Mouse (Mus musculus): ENCODE measurements around the gene Ramp1. TPM values are rescaled to one million over a fixed set of nuclear protein-coding genes. Genes with fewer than 3 reads are reported as not detected.

Gene Ramp1
- polyA plus RNA-seq, 1 experiment from 2014 or later, result 0.29 TPM

- Histone ChIP-seq H3K27ac (ENCODE audit: low read depth, low read length) (no peak overlapping the region), H3K36me3 (ENCODE audit: control insufficient read depth, insufficient read depth, low read length) (no peaks in the 10 kb centered on the region), H3K4me3 (ENCODE audit: low read depth, low read length) (no peak overlapping the region), H3K4me2 (replicated peaks; ENCODE audit: low read depth, low read length) (no peak overlapping the region), H3K27me3 (ENCODE audit: control insufficient read depth, insufficient read depth, low read length) (peaks cover 10% of the 10 kb centered on the region), H3K9ac (ENCODE audit: low read depth, low read length) (no peak overlapping the region), H3K4me1 (replicated peaks; ENCODE audit: control insufficient read depth, insufficient read depth, low read length) (peaks cover 3% of the 10 kb centered on the region; the same call in 1 of the 2 replicates), H3K9me3 (ENCODE audit: control insufficient read depth, low read length) (no peaks in the 10 kb centered on the region)
- 28% methylated on average over 5 of the region's 5 CpGs for WGBS
- ATAC-seq (ENCODE audit: low FRiP score) (no peak), DNase-seq (ENCODE audit: low spot score) (peak; percentile 60)
These were observed 536 bp upstream of the Ramp1 start for GRCm38 (mm10) chr1:91179086-91179485.

GRCm38 (mm10) chr1:91180174-91180565 lies 548 bp downstream of the Ramp1 start:
- H3K9ac ChIP-seq (ENCODE audit: low read depth, low read length), result peak overlapping the region; percentile 15; the same call in 1 of the 2 replicates
- H3K27me3 ChIP-seq (ENCODE audit: control insufficient read depth, insufficient read depth, low read length), result peaks cover 10% of the 10 kb centered on the region
- H3K36me3 ChIP-seq (ENCODE audit: control insufficient read depth, insufficient read depth, low read length), result no peaks in the 10 kb centered on the region
- H3K27ac ChIP-seq (ENCODE audit: low read depth, low read length), result no peak overlapping the region
- peak overlapping the region; percentile 29 for H3K4me3 ChIP-seq (ENCODE audit: low read depth, low read length)
- no peaks in the 10 kb centered on the region for H3K9me3 ChIP-seq (ENCODE audit: control insufficient read depth, low read length)
- H3K4me2 ChIP-seq (replicated peaks; ENCODE audit: low read depth, low read length), result peak overlapping the region; percentile 54
- ATAC-seq (ENCODE audit: low FRiP score) (no peak), DNase-seq (ENCODE audit: low spot score) (peak; percentile 12)
- H3K4me1 ChIP-seq (replicated peaks; ENCODE audit: control insufficient read depth, insufficient read depth, low read length), result peaks cover 3% of the 10 kb centered on the region; the same call in 1 of the 2 replicates
- 11% methylated on average over 14 of the region's 14 CpGs for WGBS

GRCm38 (mm10) chr1:91180723-91181122 lies 1.1 kb downstream of the Ramp1 start:
- no peak overlapping the region for H3K9ac ChIP-seq (ENCODE audit: low read depth, low read length)
- H3K4me3 ChIP-seq (ENCODE audit: low read depth, low read length), result no peak overlapping the region
- H3K27ac ChIP-seq (ENCODE audit: low read depth, low read length), result no peak overlapping the region
- no peaks in the 10 kb centered on the region for H3K36me3 ChIP-seq (ENCODE audit: control insufficient read depth, insufficient read depth, low read length)
- H3K4me1 ChIP-seq (replicated peaks; ENCODE audit: control insufficient read depth, insufficient read depth, low read length), result peaks cover 3% of the 10 kb centered on the region; the same call in 1 of the 2 replicates
- no peak overlapping the region for H3K4me2 ChIP-seq (replicated peaks; ENCODE audit: low read depth, low read length)
- ATAC-seq (ENCODE audit: low FRiP score), result no peak
- no peaks in the 10 kb centered on the region for H3K9me3 ChIP-seq (ENCODE audit: control insufficient read depth, low read length)
- H3K27me3 ChIP-seq (ENCODE audit: control insufficient read depth, insufficient read depth, low read length), result peaks cover 10% of the 10 kb centered on the region
- WGBS, result 79% methylated on average over 6 of the region's 6 CpGs
- DNase-seq (ENCODE audit: low spot score), result peak; percentile 2

DNA sequence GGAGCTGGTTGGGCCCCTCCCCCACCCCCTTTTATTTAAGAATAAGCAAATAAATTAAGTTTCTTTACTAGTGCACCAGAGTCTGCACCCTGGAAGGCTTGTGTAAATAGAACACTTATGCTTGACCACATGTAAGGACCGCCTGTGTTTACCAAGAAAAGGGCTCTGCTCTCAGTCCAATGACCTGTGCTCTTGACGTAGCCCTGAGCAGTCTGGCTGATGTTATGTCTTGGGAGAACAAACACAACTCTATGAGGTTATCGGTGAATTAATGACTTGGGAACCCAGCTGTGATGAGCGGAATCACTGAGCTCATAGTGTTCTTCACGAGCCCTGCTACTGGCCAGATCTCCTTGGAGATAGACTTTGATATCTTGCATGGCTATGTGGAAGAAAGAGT lies 1.6 kb downstream of the Ramp1 start:
- peaks cover 10% of the 10 kb centered on the region for H3K27me3 ChIP-seq (ENCODE audit: control insufficient read depth, insufficient read depth, low read length)
- ATAC-seq (ENCODE audit: low FRiP score), result no peak
- H3K4me1 ChIP-seq (replicated peaks; ENCODE audit: control insufficient read depth, insufficient read depth, low read length), result peaks cover 3% of the 10 kb centered on the region; the same call in 1 of the 2 replicates
- no peak overlapping the region for H3K9ac ChIP-seq (ENCODE audit: low read depth, low read length)
- no peak overlapping the region for H3K4me3 ChIP-seq (ENCODE audit: low read depth, low read length)
- no peaks in the 10 kb centered on the region for H3K9me3 ChIP-seq (ENCODE audit: control insufficient read depth, low read length)
- no peak overlapping the region for H3K27ac ChIP-seq (ENCODE audit: low read depth, low read length)
- no peaks in the 10 kb centered on the region for H3K36me3 ChIP-seq (ENCODE audit: control insufficient read depth, insufficient read depth, low read length)
- WGBS, result 57% methylated on average over 5 of the region's 5 CpGs
- peak; percentile 1 for DNase-seq (ENCODE audit: low spot score)
- H3K4me2 ChIP-seq (replicated peaks; ENCODE audit: low read depth, low read length), result no peak overlapping the region

DNA sequence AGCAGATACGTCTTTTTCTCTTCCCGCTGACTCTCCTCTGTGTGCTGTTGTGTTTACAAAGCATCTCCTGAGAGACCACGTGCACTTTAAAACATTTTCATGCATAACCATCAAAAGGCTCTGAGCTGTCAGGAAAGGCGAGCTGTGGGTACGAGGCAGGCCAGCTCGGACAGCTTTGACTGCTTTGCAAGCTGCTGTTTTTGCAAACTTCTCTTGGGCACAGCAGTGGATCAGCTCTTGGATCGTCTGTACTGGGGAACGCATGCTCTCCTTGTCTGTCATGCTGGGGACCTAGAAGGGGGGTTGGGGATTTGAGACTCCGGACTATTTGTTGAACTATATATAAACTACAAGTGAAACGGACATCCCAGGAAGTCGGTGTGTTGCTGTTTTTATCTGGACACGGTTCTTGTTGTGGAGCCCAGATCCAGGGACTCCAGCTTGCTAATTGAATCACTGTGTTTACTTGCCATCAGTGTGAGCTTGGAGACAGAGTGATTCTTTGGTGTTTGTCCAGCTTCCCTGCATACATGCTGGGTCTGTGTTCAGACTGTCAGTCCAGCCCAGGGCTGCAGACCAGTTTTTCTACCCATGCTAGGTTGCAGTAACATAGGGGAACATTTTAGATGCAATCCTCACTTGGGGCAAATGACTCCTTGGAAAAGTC lies 2.3 kb downstream of the Ramp1 start:
- Histone ChIP-seq H3K27me3 (ENCODE audit: control insufficient read depth, insufficient read depth, low read length) (peaks cover 10% of the 10 kb centered on the region), H3K4me2 (replicated peaks; ENCODE audit: low read depth, low read length) (no peak overlapping the region), H3K4me3 (ENCODE audit: low read depth, low read length) (no peak overlapping the region), H3K36me3 (ENCODE audit: control insufficient read depth, insufficient read depth, low read length) (no peaks in the 10 kb centered on the region), H3K27ac (ENCODE audit: low read depth, low read length) (no peak overlapping the region), H3K4me1 (replicated peaks; ENCODE audit: control insufficient read depth, insufficient read depth, low read length) (peaks cover 3% of the 10 kb centered on the region; the same call in 1 of the 2 replicates), H3K9me3 (ENCODE audit: control insufficient read depth, low read length) (no peaks in the 10 kb centered on the region), H3K9ac (ENCODE audit: low read depth, low read length) (no peak overlapping the region)
- WGBS, result 55% methylated on average over 12 of the region's 12 CpGs
- no peak for ATAC-seq (ENCODE audit: low FRiP score)
- no peak for DNase-seq (ENCODE audit: low spot score)

DNA sequence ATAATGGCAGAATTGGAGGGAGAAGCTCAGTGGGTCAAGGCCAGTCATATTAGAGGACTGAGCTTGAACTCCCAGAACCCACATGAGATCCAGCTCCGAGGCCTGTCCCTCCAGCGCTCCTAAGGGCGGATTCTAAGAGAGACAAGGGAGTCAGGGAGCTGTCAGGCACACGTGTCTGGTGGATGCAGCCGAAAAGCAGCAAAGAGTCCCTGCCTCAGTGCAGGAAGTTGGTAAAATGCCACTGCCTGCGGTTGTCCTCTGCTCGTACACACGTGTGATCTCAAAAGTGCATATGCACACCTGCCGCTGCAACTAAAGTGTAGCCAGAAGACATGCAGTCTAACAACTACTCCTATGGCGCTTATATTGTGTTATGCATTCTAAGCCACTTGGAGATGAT lies 3.7 kb downstream of the Ramp1 start:
- DNase-seq (ENCODE audit: low spot score), result no peak
- WGBS, result 84% methylated on average over 10 of the region's 10 CpGs
- no peak overlapping the region for H3K4me2 ChIP-seq (replicated peaks; ENCODE audit: low read depth, low read length)
- no peaks in the 10 kb centered on the region for H3K36me3 ChIP-seq (ENCODE audit: control insufficient read depth, insufficient read depth, low read length)
- no peak overlapping the region for H3K27ac ChIP-seq (ENCODE audit: low read depth, low read length)
- peaks cover 10% of the 10 kb centered on the region for H3K27me3 ChIP-seq (ENCODE audit: control insufficient read depth, insufficient read depth, low read length)
- H3K4me1 ChIP-seq (replicated peaks; ENCODE audit: control insufficient read depth, insufficient read depth, low read length), result peaks cover 3% of the 10 kb centered on the region; the same call in 1 of the 2 replicates
- no peaks in the 10 kb centered on the region for H3K9me3 ChIP-seq (ENCODE audit: control insufficient read depth, low read length)
- ATAC-seq (ENCODE audit: low FRiP score), result no peak
- no peak overlapping the region for H3K9ac ChIP-seq (ENCODE audit: low read depth, low read length)
- H3K4me3 ChIP-seq (ENCODE audit: low read depth, low read length), result no peak overlapping the region

GRCm38 (mm10) chr1:91186677-91187076 lies 7.1 kb downstream of the Ramp1 start:
- no peaks in the 10 kb centered on the region; the same call in 1 of the 2 replicates for H3K27me3 ChIP-seq (ENCODE audit: control insufficient read depth, insufficient read depth, low read length)
- H3K9ac ChIP-seq (ENCODE audit: low read depth, low read length), result no peak overlapping the region
- no peak overlapping the region for H3K4me3 ChIP-seq (ENCODE audit: low read depth, low read length)
- H3K4me2 ChIP-seq (replicated peaks; ENCODE audit: low read depth, low read length), result no peak overlapping the region
- H3K27ac ChIP-seq (ENCODE audit: low read depth, low read length), result no peak overlapping the region
- no peaks in the 10 kb centered on the region for H3K9me3 ChIP-seq (ENCODE audit: control insufficient read depth, low read length)
- ATAC-seq (ENCODE audit: low FRiP score), result no peak
- H3K4me1 ChIP-seq (replicated peaks; ENCODE audit: control insufficient read depth, insufficient read depth, low read length), result no peaks in the 10 kb centered on the region
- H3K36me3 ChIP-seq (ENCODE audit: control insufficient read depth, insufficient read depth, low read length), result no peaks in the 10 kb centered on the region
- DNase-seq (ENCODE audit: low spot score), result no peak
- WGBS, result 84% methylated on average over 6 of the region's 6 CpGs

DNA sequence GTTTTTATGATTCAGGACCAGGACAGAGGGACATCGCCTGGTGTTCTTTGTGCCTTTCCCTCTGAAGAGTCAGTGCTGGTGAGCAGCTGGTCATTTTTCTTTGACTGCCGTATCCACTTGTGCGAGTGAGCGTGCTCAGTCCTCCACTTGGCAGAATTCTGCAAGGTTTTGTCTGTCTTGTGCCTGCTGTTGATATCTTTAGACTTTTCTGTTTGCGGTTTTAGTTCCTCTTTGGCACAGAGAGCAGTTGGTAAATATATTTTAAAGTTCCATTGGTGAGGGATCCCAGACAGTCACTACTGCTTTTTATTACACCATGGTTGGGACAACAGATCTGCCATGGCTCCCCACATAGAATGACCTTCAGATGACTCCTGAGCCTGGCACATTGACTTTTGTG lies 7.7 kb downstream of the Ramp1 start:
- no peaks in the 10 kb centered on the region for H3K9me3 ChIP-seq (ENCODE audit: control insufficient read depth, low read length)
- no peak overlapping the region for H3K9ac ChIP-seq (ENCODE audit: low read depth, low read length)
- no peak overlapping the region for H3K4me3 ChIP-seq (ENCODE audit: low read depth, low read length)
- no peaks in the 10 kb centered on the region for H3K4me1 ChIP-seq (replicated peaks; ENCODE audit: control insufficient read depth, insufficient read depth, low read length)
- no peak overlapping the region for H3K4me2 ChIP-seq (replicated peaks; ENCODE audit: low read depth, low read length)
- no peak overlapping the region for H3K27ac ChIP-seq (ENCODE audit: low read depth, low read length)
- no peaks in the 10 kb centered on the region; the same call in 1 of the 2 replicates for H3K27me3 ChIP-seq (ENCODE audit: control insufficient read depth, insufficient read depth, low read length)
- ATAC-seq (ENCODE audit: low FRiP score) (no peak), DNase-seq (ENCODE audit: low spot score) (no peak)
- 97% methylated on average over 5 of the region's 5 CpGs for WGBS
- H3K36me3 ChIP-seq (ENCODE audit: control insufficient read depth, insufficient read depth, low read length), result no peaks in the 10 kb centered on the region

Measured in hindbrain, embryonic 11.5 days (tissue).